In genomic region chr16:78709943-78710342, GRCm38 (mm10) we compare ENCODE assay signal across 22 mouse cellular contexts.
DNase-seq lines count a peak whose midpoint lies in the region; ATAC-seq and TF ChIP-seq lines count a peak whose summit lies in the region.
"Had no signal": no experiment of that assay in that cellular context is flagged by ENCODE, and none has a peak within 500 bp of the region (broad histone marks: within the 10 kb centered on the region; RNA-seq: fewer than 3 reads in every experiment).

No protein-coding gene starts in this region.

- no peak for TF ChIP-seq CTCF in forebrain, postnatal 0 days (IDR thresholded peaks at IDR 0.05; ENCODE audit: low read depth)

- H3K27me3 ChIP-seq in forebrain, embryonic 11.5 days (ENCODE audit: control insufficient read depth, insufficient read depth, low read length): no peaks in the 10 kb centered on the region
- no peaks in the 10 kb centered on the region for H3K27me3 ChIP-seq in forebrain, postnatal 0 days (ENCODE audit: insufficient read depth, low read length)
- no peaks in the 10 kb centered on the region for H3K27me3 ChIP-seq in neural tube, embryonic 14.5 days (ENCODE audit: control insufficient read depth, insufficient read depth, low read length)
- H3K27me3 ChIP-seq: intestine, embryonic 15.5 days; megakaryocyte, embryonic 14.5 days; stomach, embryonic 15.5 days had no signal

- 0 out of 2 replicates have a peak, but pooled peaks have one; percentile 27 for ATAC-seq in forebrain, embryonic 11.5 days (replicated peaks; ENCODE audit: low FRiP score)
- no peak for ATAC-seq in forebrain, postnatal 0 days
- ATAC-seq in neural tube, embryonic 14.5 days (ENCODE audit: low read depth): peak; percentile 44; the same call in 1 of the 2 replicates
- ATAC-seq: intestine, embryonic 15.5 days had no signal

- H3K9me3 ChIP-seq in forebrain, embryonic 11.5 days (ENCODE audit: control insufficient read depth, low read length): no peaks in the 10 kb centered on the region
- H3K9me3 ChIP-seq in forebrain, postnatal 0 days (ENCODE audit: low read length): no peaks in the 10 kb centered on the region
- no peaks in the 10 kb centered on the region for H3K9me3 ChIP-seq in neural tube, embryonic 14.5 days (ENCODE audit: control insufficient read depth, low read length)
- H3K9me3 ChIP-seq: forebrain, embryonic 10.5 days; intestine, embryonic 15.5 days; megakaryocyte, embryonic 14.5 days; stomach, embryonic 15.5 days had no signal

- H3K4me2 ChIP-seq in forebrain, embryonic 11.5 days (ENCODE audit: low read depth, low read length, severe bottlenecking): no peak overlapping the region
- H3K4me2 ChIP-seq in forebrain, postnatal 0 days (ENCODE audit: low read depth): no peak overlapping the region
- no peak overlapping the region for H3K4me2 ChIP-seq in neural tube, embryonic 14.5 days (ENCODE audit: low read depth, low read length)
- H3K4me2 ChIP-seq: intestine, embryonic 15.5 days; stomach, embryonic 15.5 days had no signal

- intact Hi-C loops in left cerebral cortex, postnatal 4 days (cut with DNase I): no loop called here
- intact Hi-C loops in left cerebral cortex, postnatal 36 days (cut with DNase I): no loop called here

- no peaks in the 10 kb centered on the region for H3K4me1 ChIP-seq in forebrain, embryonic 11.5 days (replicated peaks; ENCODE audit: control insufficient read depth, insufficient read depth, low read length)
- H3K4me1 ChIP-seq in forebrain, postnatal 0 days (ENCODE audit: insufficient read depth): no peaks in the 10 kb centered on the region
- peaks cover 3% of the 10 kb centered on the region; the same call in 1 of the 2 replicates for H3K4me1 ChIP-seq in neural tube, embryonic 14.5 days (ENCODE audit: control insufficient read depth, insufficient read depth, low read length)
- H3K4me1 ChIP-seq: forebrain, embryonic 10.5 days; intestine, embryonic 15.5 days; megakaryocyte, embryonic 14.5 days; stomach, embryonic 15.5 days had no signal

- WGBS in forebrain, embryonic 11.5 days: 81% methylated on average over 7 of the region's 7 CpGs
- WGBS in forebrain, postnatal 0 days: 63% methylated on average over 7 of the region's 7 CpGs
- WGBS in neural tube, embryonic 14.5 days: 48% methylated on average over 7 of the region's 7 CpGs

- H3K27ac ChIP-seq in forebrain, embryonic 11.5 days (ENCODE audit: low read depth, low read length): no peak overlapping the region
- no peak overlapping the region for H3K27ac ChIP-seq in forebrain, postnatal 0 days (ENCODE audit: low read depth, low read length)
- H3K27ac ChIP-seq in neural tube, embryonic 14.5 days (ENCODE audit: low read depth, low read length): no peak overlapping the region
- H3K27ac ChIP-seq: forebrain, embryonic 10.5 days; intestine, embryonic 15.5 days; stomach, embryonic 15.5 days had no signal

- no peak for DNase-seq in forebrain, embryonic 11.5 days (ENCODE audit: low spot score)
- no peak for DNase-seq in forebrain, postnatal 0 days
- peak; percentile 6 for DNase-seq in left cerebral cortex, postnatal 4 days
- DNase-seq in left cerebral cortex, postnatal 36 days (ENCODE audit: low spot score in 2 of 2): no peak
- peak; percentile 6 for DNase-seq in retina, postnatal 1 day
- DNase-seq in retina, embryonic 14.5 days (ENCODE audit: low spot score): no peak
- no peak for DNase-seq in ovary, postnatal 10 days (ENCODE audit: low spot score)
- DNase-seq: adrenal gland, postnatal 14 days; cerebellum, adult 11 months; cerebellum, postnatal 25 days; heart, adult 18-20 months; heart, postnatal 36 days; kidney, adult 9 months; kidney, postnatal 25 days; liver; lung, postnatal 14 days; thymus, adult 18-20 months had no signal

- H3K9ac ChIP-seq in forebrain, embryonic 11.5 days (ENCODE audit: low read length): no peak overlapping the region
- H3K9ac ChIP-seq in forebrain, postnatal 0 days: no peak overlapping the region
- no peak overlapping the region for H3K9ac ChIP-seq in neural tube, embryonic 14.5 days (replicated peaks; ENCODE audit: low read depth, low read length)
- H3K9ac ChIP-seq: intestine, embryonic 15.5 days; stomach, embryonic 15.5 days had no signal

- H3K4me3 ChIP-seq in forebrain, embryonic 11.5 days (ENCODE audit: low read depth, low read length): no peak overlapping the region
- no peak overlapping the region for H3K4me3 ChIP-seq in forebrain, postnatal 0 days (ENCODE audit: low read depth, low read length)
- no peak overlapping the region for H3K4me3 ChIP-seq in neural tube, embryonic 14.5 days (ENCODE audit: low read depth, low read length)
- H3K4me3 ChIP-seq: forebrain, embryonic 10.5 days; intestine, embryonic 15.5 days; megakaryocyte, embryonic 14.5 days; stomach, embryonic 15.5 days had no signal

- no peaks in the 10 kb centered on the region for H3K36me3 ChIP-seq in forebrain, embryonic 11.5 days (ENCODE audit: control insufficient read depth, insufficient read depth, low read length)
- no peaks in the 10 kb centered on the region for H3K36me3 ChIP-seq in forebrain, postnatal 0 days (ENCODE audit: insufficient read depth)
- no peaks in the 10 kb centered on the region for H3K36me3 ChIP-seq in neural tube, embryonic 14.5 days (ENCODE audit: control insufficient read depth, insufficient read depth, low read length)
- H3K36me3 ChIP-seq: forebrain, embryonic 10.5 days; intestine, embryonic 15.5 days; stomach, embryonic 15.5 days had no signal

Comparison
In these comparisons a context has a peak if more than half of its experiments do, and no peak if none do; other contexts are left out.
1. DNase-seq: peak in left cerebral cortex, postnatal 4 days (single experiment) and retina, postnatal 1 day (single experiment); none in forebrain, embryonic 11.5 days (single experiment), forebrain, postnatal 0 days (single experiment), left cerebral cortex, postnatal 36 days (0 of 2), retina, embryonic 14.5 days (single experiment) and ovary, postnatal 10 days (single experiment).